Mouse (Mus musculus): Measurements from ENCODE around the gene Atoh1. TPM values are rescaled to one million over a fixed set of nuclear protein-coding genes. Genes with fewer than 3 reads are reported as not detected.

Gene Atoh1
- polyA plus RNA-seq, 1 experiment from 2014 or later, result not detected

DNA sequence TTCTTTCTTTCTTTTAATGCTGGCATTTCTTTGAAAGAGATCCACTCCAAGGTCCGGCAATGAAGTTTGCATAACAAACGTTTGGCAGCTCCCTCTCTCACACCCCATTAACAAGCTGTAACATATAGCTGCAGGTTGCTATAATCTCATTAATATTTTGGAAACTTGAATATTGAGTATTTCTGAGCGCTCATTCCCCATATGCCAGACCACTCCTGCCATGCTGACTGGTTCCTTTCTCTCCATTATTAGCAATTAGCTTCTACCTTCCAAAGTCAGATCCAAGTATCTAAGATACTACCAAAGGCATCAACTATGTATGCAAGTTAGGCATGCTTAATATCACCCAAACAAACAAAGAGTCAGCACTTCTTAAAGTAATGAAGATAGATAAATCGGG is 4.4 kb downstream of the Atoh1 start:
- Histone ChIP-seq H3K4me3 (no peak overlapping the region), H3K36me3 (no peaks in the 10 kb centered on the region), H3K27me3 (ENCODE audit: insufficient read depth, poor library complexity, severe bottlenecking) (peaks cover 88% of the 10 kb centered on the region), H3K9me3 (no peaks in the 10 kb centered on the region), H3K4me1 (peaks cover 24% of the 10 kb centered on the region), H3K27ac (no peak overlapping the region)
- DNase-seq (ENCODE audit: low spot score), result no peak
- WGBS, result 1% methylated on average over 4 of the region's 4 CpGs

DNA sequence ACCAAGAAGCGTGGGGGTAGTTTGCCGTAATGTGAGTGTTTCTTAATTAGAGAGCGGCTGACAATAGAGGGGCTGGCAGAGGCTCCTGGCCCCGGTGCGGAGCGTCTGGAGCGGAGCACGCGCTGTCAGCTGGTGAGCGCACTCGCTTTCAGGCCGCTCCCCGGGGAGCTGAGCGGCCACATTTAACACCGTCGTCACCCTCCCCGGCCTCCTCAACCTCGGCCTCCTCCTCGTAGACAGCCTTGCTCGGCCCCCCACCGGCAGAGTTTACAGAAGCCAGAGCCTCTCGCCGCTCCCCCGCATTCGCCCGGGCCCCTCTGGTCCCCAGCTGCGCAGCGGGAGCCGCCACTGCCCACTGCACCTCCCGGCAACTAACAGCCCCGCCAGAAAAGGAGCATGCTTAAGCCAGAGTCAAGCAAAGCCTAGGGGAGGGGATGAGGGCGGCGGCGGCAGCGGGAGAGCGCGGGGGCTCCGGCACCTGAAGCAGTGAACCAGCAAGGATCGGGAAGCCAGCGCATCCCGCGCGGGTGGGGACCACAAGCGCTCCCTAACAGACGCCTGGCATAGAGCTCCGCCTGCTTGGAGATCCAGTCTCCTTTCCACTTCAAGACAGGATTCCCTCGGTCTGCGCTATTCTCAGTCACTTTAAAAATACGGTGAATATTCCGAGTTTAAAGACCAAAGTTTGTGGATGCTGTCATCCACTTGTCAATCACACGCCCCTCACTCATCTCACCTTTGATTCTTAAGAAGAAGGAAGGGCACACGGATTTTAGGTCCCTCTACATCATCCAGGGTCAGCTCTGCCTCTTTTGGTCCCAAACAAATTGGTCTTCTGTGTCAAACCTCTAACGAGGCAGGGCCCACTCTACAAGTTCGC is 5.8 kb downstream of the Atoh1 start:
- under 1% methylated on average over 54 of the region's 54 CpGs for WGBS
- Histone ChIP-seq H3K27ac (no peak overlapping the region), H3K9me3 (no peaks in the 10 kb centered on the region)

DNA sequence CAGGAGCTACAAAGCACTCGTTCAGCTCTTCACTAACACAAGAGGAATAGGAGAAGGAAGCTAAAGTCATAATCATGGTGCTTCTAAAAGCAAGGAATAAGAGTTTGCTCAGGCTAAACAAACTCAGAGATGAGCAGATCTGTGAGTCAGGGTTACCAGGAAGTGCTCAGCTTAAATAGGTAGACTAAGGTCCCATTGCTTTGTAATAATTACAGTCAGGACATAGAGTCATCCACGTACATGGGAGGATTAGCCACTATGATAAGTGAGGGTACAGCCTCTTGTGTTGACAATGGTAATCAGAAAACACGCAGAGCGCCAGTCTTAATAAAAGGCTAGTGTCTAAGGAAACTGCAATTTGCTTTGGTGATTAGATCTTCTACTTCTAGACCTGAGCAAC is 7.4 kb downstream of the Atoh1 start:
- Histone ChIP-seq H3K27ac (no peak overlapping the region), H3K27me3 (ENCODE audit: insufficient read depth, poor library complexity, severe bottlenecking) (peaks cover 74% of the 10 kb centered on the region), H3K4me1 (peaks cover 10% of the 10 kb centered on the region), H3K4me3 (no peak overlapping the region), H3K9me3 (no peaks in the 10 kb centered on the region), H3K36me3 (no peaks in the 10 kb centered on the region)
- WGBS, result 60% methylated on average over 4 of the region's 4 CpGs
- DNase-seq (ENCODE audit: low spot score), result no peak

More for the DNA sequence above, 5.8 kb downstream of the Atoh1 start:
- peak; percentile 75 for DNase-seq (ENCODE audit: low spot score)
- H3K4me3 ChIP-seq, result peak overlapping the region; percentile 64
- no peaks in the 10 kb centered on the region for H3K36me3 ChIP-seq
- peaks cover 18% of the 10 kb centered on the region for H3K4me1 ChIP-seq
- H3K27me3 ChIP-seq (ENCODE audit: insufficient read depth, poor library complexity, severe bottlenecking), result peaks cover 85% of the 10 kb centered on the region

DNA sequence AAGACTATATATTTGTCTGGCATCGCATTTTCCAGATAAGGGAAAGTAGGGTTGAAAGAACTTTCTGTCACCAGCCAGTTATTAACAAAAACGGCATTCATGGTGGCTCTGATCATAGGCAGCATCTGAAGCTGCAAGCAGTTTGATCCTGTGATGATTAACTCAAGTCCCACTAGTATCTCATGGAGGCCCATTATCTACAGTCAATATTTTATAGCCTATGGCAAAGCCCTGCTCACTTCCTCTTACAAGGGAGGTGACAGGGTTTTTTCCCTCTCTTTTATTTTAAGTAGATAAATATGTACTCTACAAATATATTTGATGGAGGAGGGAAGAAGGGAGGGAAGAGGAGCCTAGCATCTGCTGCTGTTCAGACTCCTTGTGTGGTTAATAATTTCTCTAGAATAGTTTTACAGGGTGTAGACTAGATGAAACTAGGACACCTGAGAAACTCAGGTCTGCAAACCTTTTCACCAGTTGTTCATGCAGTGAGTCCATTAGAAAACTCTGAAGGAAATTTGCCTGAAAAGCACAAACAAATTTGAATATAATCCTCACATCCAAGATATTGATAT is 14.1 kb downstream of the Atoh1 start:
- Histone ChIP-seq H3K4me3 (no peak overlapping the region), H3K4me1 (no peaks in the 10 kb centered on the region), H3K36me3 (no peaks in the 10 kb centered on the region), H3K9me3 (no peaks in the 10 kb centered on the region), H3K27ac (no peak overlapping the region), H3K27me3 (ENCODE audit: insufficient read depth, poor library complexity, severe bottlenecking) (peaks cover 13% of the 10 kb centered on the region)
- 70% methylated on average over 2 of the region's 2 CpGs for WGBS
- no peak for DNase-seq (ENCODE audit: low spot score)

DNA sequence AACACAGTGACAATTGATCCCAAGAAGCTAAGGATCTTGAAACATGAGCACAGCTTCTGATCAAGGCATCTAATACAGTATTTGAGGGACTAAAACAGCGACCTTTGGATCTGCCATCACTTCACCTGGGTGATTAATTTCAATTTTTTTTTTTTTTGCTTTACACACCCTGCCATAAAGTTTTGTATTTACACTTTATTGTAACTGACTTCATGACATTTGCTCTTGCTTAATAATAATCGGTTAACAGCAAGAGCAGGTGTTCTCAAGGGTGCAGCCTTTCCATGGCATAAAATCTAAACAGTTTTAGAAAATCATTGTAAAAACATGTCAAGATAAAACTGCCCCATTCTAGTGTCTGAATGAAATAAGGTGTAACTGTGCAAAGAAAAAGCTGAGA is 25.6 kb downstream of the Atoh1 start:
- H3K9me3 ChIP-seq, result no peaks in the 10 kb centered on the region
- no peaks in the 10 kb centered on the region for H3K27me3 ChIP-seq (ENCODE audit: insufficient read depth, poor library complexity, severe bottlenecking)
- no peak overlapping the region for H3K4me3 ChIP-seq
- no peak for DNase-seq (ENCODE audit: low spot score)
- H3K36me3 ChIP-seq, result no peaks in the 10 kb centered on the region
- H3K4me1 ChIP-seq, result no peaks in the 10 kb centered on the region
- WGBS, result 77% methylated on average over 2 of the region's 2 CpGs
- no peak overlapping the region for H3K27ac ChIP-seq

DNA sequence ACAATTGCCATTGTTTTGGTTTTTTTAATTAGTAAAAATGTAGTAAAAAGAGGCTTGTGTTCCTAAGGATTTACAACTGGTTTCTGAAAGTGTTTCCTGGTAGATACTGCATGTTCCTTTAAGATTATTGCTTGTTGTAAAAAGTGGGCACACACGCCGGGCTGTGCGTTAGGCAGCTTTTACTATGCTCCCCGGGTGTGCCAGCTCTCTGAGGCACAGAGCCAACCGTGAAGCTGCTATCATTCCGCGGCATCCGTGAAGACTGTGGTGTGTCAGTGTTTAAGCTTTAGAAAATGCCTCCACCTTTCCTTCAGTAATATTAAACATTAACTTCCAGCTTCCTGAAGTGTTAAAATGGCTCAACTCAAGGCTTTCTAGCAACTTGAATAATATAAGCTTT is 35.0 kb downstream of the Atoh1 start:
- H3K27ac ChIP-seq, result no peak overlapping the region
- 67% methylated on average over 8 of the region's 8 CpGs for WGBS
- H3K4me1 ChIP-seq, result no peaks in the 10 kb centered on the region
- no peak for DNase-seq (ENCODE audit: low spot score)
- H3K4me3 ChIP-seq, result no peak overlapping the region
- H3K36me3 ChIP-seq, result no peaks in the 10 kb centered on the region
- H3K9me3 ChIP-seq, result no peaks in the 10 kb centered on the region
- H3K27me3 ChIP-seq (ENCODE audit: insufficient read depth, poor library complexity, severe bottlenecking), result no peaks in the 10 kb centered on the region

DNA sequence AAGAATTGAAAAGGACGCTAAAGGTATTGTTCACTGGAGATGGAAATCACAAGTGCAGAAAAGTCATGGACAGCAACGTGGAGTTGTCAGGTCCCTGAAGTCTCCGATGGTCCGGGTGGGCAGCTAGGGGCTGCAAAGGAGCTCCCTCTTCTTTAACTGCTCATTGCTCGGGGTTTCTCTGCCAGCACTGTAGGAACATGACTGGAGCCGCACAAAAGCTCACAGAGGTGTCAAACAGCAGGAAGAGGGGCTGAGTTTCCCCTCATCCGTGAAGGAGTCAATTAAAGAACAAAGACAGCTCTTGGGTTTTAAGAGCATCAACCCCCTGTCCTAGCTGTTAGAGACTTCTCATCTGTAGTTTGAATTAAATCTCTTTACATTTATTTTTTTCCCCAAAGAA is 44.5 kb downstream of the Atoh1 start:
- no peak overlapping the region for H3K27ac ChIP-seq
- no peaks in the 10 kb centered on the region for H3K9me3 ChIP-seq
- DNase-seq (ENCODE audit: low spot score), result no peak
- WGBS, result 26% methylated on average over 7 of the region's 7 CpGs
- H3K4me3 ChIP-seq, result no peak overlapping the region
- no peaks in the 10 kb centered on the region for H3K4me1 ChIP-seq
- no peaks in the 10 kb centered on the region for H3K27me3 ChIP-seq (ENCODE audit: insufficient read depth, poor library complexity, severe bottlenecking)
- no peaks in the 10 kb centered on the region for H3K36me3 ChIP-seq
